Comparison of ENCODE assay signal across 8 mouse cellular contexts in the genomic region with DNA sequence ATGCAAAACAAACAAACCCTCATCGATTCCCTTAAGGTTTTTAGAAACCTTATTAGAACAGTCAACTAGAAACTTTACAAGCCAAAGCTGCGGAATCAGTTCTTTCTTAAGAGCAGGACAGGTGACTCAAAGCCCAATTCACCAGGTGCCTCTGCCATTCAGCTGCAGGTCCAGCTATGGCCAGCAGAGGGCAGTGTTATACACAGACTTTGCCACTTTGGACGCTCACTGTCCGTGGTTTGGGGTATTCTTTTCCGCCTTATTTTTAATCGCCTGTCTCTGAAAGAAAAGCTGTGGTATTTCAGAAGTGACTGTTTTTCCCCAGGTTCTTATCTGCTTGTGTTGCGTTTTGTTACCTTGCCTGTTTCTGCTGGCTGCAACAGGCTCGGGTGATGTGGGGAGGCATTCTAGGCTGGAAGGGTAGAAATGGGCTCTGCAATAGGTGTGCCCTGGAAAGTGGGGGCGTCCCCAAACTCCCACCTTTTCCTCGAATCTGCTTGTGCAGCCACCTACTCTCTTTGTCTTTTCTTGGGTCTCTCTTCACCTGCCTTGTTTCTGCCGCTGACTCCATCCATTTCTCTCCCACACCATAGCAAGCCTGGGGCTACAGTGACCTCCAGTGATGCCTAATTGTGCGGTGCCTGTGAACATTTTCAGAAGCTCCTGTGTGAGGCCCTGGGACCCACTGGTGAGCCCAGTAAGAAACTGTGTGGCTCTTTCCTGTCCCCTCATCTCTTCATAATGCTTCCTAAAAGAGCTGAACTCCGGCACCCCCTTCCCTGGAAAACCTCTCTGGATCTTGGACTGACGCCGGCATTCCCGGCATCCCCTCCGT.
DNase-seq lines count a peak whose midpoint lies in the region; TF ChIP-seq lines count a peak whose summit lies in the region.

No protein-coding gene starts in this region.

- no peaks in the 10 kb centered on the region for H3K4me1 ChIP-seq in small intestine, adult 2 months (ENCODE audit: control insufficient read depth, insufficient read depth, insufficient read length, low read length)

- peak; percentile 95 for TF ChIP-seq CTCF in small intestine, adult 2 months (IDR thresholded peaks at IDR 0.05; ENCODE audit: extremely low read depth, insufficient read length, insufficient replicate concordance, low read depth, low read length)

- intact Hi-C loops in left cerebral cortex, postnatal 25 days (cut with DNase I) = loop anchor here (1.0 to 5.0 kb wide), 6 partner anchors 70 to 315 kb away; a partner anchor contains a TSS

- no peaks in the 10 kb centered on the region for H3K27me3 ChIP-seq in small intestine, adult 2 months (ENCODE audit: control insufficient read depth, insufficient read depth, low read length)

- DNase-seq in ZHBTc4 (ENCODE audit: low read depth, low spot score) = peak; percentile 76
- peak; percentile 93 for DNase-seq in cerebellum, postnatal 14 days
- peak; percentile 80 for DNase-seq in gastrocnemius, postnatal 10 days
- peak; percentile 82 for DNase-seq in induced T-regulatory cell, adult 2 months (ENCODE audit: low read depth)
- peak; percentile 82 for DNase-seq in left cerebral cortex, postnatal 25 days (ENCODE audit: low spot score in 2 of 2)
- peak; percentile 72 for DNase-seq in mesoderm, embryonic 11.5 days (ENCODE audit: low read depth, low spot score)
- no peak for DNase-seq in Muller cell, postnatal 12 days (ENCODE audit: inconsistent ontology term)

- WGBS in small intestine, adult 2 months = 45% methylated on average over 17 of the region's 17 CpGs

- no peak for TF ChIP-seq POLR2A in small intestine, adult 2 months (IDR thresholded peaks at IDR 0.05; ENCODE audit: low read depth, low read length)

- no peak overlapping the region for H3K27ac ChIP-seq in small intestine, adult 2 months (ENCODE audit: insufficient read depth, low read depth, low read length)

- H3K36me3 ChIP-seq in small intestine, adult 2 months (ENCODE audit: control insufficient read depth, insufficient read depth, low read length) = no peaks in the 10 kb centered on the region

- no peak overlapping the region for H3K4me3 ChIP-seq in small intestine, adult 2 months (ENCODE audit: low read depth, low read length)
